Mouse (Mus musculus): Measurements from ENCODE around the gene 1700018B08Rik.

DNA sequence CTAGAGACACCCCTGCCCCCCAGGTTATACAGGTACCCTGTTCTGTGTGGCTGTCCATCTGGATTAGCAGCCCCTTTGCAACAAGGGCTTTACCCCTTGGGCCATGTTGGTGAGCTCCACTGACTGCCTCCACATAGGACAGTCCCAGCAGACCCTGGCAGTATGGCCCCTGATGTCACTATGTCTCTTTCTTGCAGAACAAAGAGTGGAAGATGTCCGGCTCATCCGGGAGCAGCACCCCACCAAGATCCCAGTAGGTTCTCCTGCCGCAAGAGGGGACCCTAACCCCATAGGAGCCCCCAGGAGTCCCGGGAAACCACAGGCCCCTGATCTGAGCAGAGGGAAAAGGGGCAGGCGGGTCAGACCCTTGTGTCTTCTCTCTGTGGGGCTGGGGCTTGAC is 49.2 kb upstream of the 1700018B08Rik start:
- no peak for TF ChIP-seq CTCF (IDR thresholded peaks at IDR 0.05; ENCODE audit: low read depth)
- no peak for TF ChIP-seq EP300 (IDR thresholded peaks at IDR 0.05; ENCODE audit: low read depth)

All from liver, embryonic 14.5 days (tissue).